Mouse (Mus musculus) left cerebral cortex, adult 11 months (tissue): ENCODE measurements around the gene Utp6.
"Not testable (repeated sequence)": the region's sequence is repeated elsewhere in the genome, so short reads cannot be mapped to it uniquely, and the experiment has no call there.

ENCODE experiments used
- DNase-seq: peaks from one replicate; pipeline ENCODE4 v3.0.0; 2022; ENCODE audit warnings: low spot score

Utp6 gene

DNA sequence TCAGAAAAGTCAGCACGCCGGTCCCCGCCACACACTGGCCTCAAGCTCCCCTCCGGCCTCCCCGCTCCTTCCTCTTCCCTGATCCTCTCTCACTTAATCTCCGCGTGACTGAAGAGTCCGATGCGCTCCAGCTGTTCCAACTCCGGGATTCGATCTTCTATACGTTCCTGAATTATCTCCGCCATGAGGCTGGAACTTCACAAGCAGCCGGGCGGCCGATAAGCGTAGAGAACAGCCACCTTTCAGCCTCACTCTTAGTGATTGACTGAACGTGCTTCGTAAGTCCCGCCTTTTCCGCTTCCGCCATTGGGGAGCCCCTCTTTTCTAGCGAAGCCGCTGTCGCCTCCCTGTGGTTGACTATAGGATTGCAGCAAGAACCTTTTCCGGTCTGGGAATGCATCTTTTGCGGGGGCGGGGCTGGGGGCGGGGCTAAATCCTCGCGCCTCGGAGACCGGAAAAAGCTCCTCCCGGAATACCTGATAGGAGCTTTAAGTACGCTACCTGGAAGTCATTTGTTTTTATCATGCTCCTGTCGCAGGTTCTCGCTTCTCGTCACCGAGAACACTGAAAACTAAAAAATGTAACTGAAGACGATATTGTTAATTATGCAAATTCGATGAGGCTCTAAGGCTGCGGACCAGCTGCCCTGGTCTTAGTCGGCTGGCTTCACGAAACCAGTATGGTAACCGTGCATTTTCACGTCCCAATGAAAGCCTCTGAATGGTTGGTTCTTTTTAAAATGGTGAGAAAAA, at the start of gene Utp6:
TSS of gene Utp6 (minus strand) at position 266 of the 752 bp plus-strand sequence.
- peak; percentile 92 for DNase-seq

DNA sequence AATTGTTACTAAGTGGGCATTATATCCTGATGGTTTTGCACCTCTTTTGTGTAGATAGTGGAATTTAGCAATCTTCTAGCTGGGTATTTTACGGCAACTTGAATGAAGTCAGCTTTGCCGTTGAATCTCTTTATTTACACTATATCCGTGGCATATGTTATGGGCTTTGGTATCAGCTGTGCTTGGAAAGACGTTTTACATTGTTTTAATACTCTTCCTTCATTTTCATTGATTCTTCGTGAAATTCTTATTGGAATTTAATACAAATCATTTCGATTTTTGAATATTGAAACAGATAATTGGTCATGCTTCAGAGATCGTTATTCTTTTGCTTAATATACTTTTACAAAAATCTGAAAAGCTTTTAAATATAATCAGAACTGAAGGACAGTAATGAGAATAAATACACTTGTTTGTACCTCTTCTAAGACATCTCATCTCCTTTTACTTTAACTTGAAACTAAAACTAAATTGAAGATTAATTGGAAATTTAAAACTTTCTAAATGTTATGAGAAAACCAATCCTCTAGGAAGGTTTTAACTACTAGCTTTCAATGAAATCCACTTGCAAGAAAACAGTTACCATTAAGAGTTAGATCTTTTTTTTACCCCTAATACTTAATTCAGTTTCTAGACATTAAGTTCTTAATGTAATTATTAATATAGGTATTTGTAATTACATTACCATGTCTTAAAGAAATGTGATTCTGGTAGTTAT, 32.2 kb upstream of the Utp6 start:
- DNase-seq = no peak

DNA sequence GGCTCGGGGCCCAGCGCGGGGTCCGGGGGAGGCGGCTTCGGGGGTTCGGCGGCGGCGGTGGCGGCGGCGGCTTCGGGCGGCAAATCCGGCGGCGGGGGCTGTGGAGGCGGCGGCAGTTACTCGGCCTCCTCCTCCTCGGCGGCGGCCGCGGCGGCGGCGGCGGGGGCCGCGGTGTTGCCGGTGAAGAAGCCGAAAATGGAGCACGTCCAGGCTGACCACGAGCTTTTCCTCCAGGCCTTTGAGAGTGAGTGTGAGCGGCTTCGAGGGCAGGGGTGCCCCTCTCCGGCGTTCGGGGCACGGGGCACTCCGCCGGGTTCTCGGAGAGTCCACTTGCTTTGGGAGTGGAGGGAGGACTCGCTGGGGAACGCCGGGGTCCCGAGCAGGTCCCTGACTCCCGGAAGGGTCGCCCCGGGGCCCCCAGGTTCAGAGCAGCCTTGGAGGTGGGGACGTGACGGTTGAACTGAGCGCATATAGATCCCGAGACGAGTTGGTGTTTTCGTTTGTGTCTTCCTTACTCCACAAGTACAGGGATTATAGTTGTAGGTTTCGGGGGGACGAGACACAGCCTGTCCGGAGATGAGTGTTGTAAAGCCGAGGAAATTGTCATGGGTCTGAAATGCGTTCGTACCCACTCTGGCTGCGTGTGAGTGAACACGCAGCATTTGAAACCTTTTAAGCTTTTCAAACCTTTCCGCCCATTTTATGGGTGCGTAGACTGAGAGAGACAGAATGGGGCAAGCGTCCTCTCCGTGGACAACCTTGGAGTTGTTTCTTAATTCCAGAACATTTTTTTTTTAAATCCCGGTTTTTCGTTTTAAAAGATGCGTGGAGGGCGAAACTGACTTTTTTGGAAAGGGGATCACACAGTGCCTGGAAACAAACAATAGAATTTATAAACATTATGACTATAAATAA, 31.4 kb upstream of the Utp6 start:
- DNase-seq = no peak

DNA sequence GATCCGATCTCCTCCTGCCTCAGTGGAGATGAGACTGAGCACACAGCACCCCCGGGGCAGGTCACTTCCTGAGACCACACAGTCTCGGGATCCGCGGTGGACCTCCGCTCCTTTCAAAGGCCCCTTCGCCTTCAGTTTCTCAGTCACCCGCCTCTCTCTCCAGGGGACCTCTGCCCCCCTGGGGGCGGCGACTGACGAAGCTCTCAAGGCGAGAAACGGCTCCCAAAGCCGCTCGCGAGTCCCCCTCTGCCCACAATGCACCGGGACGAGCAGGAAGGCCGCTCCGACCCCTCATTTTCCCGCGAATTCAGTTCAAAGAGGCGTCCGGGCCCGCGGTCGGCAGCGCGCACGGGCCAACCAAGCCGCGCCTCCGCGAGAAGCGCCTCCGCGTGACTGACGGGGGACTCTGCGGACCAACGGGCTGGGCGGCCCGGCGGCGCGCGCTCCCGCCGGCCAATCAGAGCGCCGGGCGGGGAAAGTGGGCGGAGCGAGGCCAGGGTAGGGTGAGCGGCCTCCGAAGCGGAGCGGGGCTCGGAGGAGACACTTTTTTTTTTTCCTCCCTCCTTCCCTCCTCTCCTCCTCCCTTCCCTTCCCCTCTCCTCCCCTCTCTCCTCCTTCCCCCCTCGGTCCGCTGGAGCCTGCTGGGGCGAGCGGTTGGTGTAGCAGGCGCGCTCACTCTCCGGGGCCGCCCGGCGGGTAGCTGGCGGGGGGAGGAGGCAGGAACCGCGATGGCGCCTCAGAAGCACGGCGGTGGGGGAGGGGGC, 30.6 kb upstream of the Utp6 start, which contains the start of gene Suz12:
TSS of gene Suz12 (plus strand) at position 515 of the 764 bp plus-strand sequence.
- DNase-seq = peak; percentile 88

DNA sequence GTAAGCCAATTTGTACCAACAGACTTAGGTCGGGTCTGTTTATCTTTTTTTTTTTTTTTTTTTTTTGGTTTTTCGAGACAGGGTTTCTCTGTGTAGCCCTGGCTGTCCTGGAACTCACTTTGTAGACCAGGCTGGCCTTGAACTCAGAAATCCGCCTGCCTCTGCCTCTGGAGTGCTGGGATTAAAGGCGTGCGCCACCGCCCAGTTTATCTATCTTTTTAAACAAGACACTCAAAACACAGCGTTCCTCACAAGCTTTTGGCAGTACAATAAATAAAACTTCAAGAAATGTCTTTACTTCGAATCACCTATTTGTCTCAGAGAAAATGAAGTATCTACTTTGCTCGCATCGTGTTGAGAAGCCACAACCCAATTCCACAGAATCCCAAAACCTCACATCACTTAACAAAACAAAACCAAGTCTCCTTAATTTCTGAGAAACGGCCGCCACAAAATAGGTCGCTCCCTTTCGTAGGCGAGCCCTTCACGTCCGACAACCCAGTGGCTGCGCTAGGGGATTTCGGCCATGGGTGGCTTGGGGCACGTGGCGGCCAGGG, 29.9 kb upstream of the Utp6 start:
- DNase-seq = no peak

DNA sequence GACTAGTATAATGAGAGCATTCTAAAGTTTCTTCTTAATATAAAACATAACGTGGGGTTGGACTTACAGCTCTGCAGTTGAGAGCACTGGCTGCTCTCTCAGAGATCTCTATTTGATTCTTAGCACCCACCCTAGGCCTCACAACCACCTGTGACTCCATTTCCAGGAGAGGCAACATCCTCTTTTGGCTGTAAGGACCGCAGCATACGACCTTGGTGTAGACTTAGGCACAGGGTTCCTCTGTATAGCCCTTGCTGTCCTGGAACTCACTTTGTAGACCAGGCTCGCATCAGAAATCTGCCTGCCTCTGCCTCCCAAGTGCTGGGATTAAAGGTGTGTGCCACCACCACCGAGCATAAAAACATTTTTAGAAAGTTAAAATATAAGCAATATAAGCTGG, 29.4 kb upstream of the Utp6 start:
- no peak for DNase-seq

DNA sequence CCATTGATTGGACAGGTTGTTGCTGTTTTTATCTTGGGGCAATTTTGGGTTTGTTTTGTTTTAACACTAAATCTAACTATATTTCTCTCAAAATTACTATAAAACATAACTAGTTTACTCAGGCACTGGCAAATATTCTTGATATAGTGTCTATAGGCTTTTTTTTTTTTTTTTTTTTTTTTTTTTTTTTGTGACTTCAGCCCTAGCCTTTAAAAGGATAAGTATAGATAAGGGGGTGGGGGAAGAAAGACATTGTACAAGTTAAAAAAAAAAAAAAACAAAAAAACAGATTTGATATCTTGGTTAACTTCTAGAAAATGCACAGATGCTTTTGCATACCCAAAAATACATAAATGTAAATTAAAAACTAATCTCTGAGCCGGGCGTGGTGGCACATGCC, 27.9 kb upstream of the Utp6 start:
- no peak for DNase-seq

DNA sequence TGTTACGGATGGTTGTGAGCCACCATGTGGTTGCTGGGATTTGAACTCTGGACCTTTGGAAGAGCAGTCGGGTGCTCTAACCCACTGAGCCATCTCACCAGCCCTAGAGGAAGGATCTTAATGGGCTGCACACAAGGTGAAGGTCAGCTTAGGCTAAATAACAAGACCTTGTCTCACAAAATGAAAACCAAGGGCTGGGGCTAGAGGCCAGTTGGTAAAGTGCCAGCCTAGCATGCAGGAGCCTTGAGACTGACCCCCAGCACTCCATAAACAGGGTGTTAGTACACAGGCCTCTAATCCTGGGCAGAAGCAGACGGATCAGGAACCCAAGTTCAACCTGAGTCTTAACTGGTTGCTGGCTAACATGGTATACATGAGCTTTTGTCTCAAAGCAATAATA, 25.7 kb upstream of the Utp6 start:
- no peak for DNase-seq

DNA sequence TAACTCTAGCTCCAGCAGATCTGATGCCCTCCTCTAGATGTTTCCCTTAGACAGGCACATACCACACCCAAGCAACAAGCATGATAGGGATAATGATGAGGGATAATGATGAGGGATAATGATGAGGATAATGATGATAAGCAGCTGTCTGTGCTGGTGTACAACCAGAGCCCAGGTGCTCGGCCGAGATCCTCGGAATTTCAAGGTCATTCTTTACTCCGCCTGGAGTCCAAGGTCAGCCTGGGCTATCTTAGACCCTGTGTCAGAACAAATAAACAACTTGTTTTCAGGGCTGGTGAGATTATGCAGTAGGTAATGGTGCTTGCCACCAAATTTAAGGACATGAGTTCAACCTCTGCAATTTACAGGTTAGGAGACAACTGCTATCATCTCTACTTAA, 24.7 kb upstream of the Utp6 start:
- DNase-seq = no peak

DNA sequence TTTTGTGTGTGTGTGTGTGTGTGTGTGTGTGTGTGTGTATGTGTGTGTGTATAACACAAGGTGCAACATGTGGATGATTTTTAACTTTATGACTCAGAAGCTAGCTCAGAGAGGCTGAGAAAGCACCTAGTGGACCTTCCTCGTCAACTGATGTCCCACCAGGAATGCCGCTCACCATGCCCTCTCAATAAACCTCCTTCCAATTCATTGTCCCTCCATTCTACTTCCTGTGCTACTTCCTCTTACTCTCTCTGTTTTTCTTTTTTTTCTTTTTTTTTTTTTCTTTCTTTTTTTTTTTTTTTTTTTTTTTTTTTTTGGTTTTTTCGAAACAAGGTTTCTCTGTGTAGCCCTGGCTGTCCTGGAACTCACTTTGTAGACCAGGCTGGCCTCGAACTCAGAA, 15.6 kb upstream of the Utp6 start:
- not testable (repeated sequence) for DNase-seq

DNA sequence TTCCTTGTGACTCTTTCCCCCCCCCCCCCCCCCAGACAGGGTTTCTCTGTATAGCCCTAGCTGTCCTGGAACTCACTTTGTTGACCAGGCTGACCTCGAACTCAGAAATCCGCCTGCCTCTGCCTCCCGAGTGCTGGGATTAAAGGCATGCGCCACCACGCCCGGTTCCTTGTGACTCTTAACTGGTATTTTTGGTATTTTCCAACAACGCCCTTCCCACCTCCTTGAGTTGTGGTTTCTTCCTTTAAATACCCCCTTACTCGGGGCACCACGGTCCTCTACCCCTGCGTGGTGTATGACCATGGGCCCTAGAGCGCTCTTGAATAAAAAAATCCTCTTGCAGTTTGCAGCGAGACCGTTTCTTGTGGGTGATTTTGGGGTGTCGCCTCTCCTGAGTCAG, 14.9 kb upstream of the Utp6 start:
- not testable (repeated sequence) for DNase-seq

DNA sequence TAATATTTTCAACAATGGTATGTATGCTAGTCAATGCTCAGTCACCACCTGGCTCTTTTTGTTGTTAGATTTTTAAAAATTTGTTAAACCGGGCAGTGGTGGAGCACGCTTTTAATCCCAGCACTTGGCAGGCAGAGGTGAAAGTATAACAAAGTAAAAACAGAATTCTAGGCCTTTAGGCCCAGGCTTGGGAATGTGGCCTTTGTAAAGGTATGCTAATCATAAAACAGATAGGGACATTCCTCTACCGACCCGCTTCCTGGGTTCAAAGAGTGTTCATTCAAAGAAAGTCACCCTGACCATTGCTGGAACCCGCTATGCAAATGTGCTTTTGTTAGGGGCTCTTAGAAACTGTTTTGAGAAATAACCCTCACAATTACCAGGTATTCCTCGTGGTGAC, 14.5 kb upstream of the Utp6 start:
- DNase-seq = not testable (repeated sequence)

DNA sequence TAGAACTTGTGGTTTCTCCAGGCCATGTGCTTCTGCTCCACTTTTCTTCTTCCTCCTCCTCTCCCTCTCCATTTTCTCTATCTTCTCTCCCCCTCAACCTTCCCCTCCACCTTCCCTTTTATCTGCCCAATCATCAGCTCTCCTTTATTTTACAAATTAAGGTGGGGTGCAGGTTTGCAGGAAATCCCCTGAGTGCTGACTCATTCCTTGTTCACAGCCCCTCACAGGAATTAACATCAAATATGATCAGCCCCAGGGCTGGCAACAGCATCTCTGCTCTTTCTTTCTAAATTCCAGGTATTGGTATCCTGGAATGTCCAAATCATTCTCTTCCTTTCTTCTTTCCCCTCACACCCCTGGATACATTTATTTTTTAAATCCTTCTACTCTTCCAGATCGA, 14.0 kb upstream of the Utp6 start:
- DNase-seq = no peak

DNA sequence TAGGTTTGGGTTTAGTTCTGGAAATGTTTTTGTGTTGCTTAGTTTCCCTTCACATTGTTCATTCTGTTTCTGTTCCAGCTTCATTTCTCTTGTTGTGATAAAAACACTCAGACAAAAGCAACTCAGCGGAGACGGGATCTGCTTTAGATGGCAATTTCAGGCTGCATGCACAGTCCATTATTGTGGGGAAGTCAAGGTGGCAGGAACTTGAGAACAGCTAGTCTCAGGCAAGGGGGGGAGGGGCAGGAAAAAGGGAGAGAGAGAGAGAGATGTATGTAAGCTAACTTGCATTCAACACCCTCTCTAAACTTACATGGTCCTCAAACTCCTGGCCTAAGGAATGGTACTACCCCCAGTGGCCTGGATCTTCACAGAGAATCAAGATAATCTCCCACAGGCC, 13.2 kb upstream of the Utp6 start:
- no peak for DNase-seq

DNA sequence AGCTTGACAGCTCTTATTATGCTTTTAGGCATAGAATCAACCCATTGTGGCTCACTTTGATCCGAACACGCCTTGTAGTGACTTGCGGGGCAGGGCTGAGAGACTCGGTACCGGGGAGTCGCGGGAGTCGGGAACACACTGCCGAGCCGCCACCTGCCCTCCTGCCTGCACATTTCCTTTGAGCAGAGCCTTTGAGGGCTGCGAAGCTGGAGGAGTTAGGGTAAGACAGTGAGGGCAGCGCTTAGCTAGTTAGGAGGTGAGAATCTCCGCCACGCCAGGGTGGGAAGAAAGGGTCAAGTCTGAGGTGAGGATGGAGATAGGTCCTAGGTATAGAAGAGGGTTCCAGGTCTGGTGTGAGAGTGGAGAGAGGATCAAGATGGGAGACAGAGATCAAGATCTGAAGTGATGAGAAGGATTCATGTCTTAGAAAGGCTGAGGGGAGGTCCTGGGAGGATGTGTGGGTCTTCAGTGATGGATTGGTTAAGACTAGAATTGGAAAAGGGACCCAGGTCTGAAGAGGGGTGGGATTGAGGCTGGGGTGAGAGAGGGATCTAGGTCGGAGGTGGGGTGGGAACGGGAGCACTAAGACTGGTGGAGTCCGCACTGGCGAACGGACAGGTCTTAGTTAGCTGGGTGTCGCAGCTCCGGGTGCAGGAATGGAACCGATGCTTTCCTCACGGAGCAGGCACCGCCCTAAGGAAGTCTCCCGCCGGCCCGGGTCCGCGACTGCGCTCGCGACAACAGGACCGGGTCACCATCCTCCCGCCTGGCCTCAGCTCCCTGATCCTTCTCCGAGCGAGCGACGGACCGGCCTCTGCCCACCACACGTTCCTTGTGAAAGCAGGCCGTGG, 11.7 kb upstream of the Utp6 start:
- DNase-seq = no peak

DNA sequence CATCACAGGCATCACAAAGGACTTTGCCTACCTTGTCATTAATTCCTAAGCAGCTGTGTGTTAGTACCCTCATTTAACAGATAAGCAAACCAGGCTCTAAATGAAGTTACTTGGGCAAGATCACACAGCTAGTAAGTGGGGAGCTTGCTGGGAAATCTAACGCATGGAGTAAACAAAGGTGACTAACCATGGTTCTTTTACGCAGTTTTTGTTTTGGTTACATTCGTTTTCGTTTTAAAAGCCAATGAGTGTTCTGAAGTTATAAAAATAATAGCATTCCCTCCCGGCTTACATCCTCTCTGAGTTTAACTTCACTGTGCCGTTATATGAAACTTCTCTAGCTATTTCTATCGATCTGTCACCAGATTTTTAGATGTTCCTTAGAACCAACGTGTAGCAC, 10.9 kb upstream of the Utp6 start:
- DNase-seq = no peak

DNA sequence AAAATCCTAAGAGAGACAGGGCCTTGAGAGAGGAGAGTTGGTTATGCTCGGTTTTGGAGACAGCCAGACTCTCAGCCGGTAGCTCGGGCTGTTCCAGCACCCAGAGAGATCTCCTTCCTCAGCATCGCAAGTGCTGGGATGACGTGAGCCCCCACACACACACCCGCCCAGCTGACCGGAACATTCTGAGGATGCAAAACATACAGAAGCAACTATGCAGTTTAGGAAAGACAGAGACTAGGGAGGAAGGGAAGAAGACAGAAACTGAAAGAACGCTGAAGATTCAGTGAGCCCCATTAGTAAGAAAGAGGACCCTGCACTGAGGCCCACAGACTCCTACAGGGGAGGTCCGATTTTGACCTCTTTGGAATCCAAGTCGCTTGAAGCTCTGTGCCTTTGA, 5.6 kb upstream of the Utp6 start:
- DNase-seq = no peak

DNA sequence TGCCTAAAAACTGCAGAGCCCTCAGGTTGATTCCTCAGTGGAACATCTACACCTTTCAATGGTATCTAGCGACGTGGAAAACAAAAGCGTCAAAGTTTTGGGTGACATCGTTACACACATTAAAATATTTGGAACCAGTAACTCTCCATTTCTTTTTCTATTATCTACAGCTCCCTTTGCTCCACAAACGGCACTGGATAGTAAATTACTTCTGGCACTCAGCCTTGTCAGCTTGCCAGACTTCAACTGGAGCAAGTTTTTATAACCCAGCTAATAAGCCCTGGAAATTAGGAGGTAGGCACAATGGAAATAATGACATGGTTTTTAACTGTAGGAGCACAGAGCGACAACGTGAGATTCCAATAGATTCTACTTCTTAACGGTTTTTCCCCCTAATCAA, 3.7 kb upstream of the Utp6 start:
- DNase-seq = no peak

DNA sequence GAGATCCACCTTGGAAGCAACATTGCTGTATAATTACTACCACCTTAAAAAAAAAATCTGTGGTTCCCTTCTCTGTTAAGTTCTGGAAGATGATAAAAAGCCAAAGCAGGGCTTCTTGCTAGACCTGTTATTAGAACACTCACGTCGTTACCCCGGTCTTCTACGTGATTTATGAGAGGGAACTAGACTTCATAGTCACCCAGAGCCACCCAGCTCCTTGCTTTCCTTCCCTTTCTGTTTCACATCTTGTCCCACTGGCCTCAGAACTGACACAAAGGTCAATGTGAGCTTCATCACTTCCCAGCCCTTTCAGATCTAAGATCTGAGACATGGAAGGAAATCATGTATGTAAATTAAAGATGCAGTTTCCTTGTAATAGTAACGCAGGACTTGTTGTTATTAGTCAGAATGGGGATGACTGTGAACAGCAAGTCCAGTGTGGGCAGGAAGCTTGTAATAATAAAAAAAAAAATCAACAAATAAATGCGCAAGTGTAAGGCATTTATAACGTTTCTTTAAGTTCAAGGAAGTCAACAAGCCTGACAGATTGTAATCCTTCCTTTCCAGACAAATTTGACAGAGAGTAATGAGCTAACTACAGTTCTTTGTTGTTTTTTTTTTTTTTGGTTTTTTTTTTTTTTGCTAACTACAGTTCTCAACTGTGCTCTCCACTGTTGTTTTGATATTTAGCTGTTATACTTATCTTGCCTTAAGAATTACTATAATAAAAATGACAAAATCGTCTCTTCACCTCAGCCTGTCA, 1.2 kb upstream of the Utp6 start:
- DNase-seq = no peak

DNA sequence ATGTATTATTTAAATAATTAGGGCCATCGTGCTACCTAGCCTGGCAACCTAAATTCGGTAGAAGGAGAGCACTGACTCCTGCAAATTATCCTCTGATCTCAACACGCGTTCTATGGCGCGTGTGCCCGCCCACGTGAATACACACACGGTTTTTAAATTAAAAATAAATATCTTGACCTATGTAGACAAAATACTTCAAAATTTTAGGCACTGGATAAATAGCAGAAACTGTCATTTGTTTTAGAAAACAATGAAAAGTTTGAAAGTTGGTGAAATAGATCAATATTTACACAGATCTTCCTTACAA, 640 bp upstream of the Utp6 start:
- no peak for DNase-seq
